Mouse (Mus musculus) stomach, embryonic 15.5 days (tissue): ENCODE results near the gene Cytip. TPM values are rescaled to one million over a fixed set of nuclear protein-coding genes. Genes with fewer than 3 reads are reported as not detected.
"Not testable (repeated sequence)": the region's sequence is repeated elsewhere in the genome, so short reads cannot be mapped to it uniquely, and the experiment has no call there.

Experiments
- ATAC-seq: fragments of 200-750 bp; cut with Nextera tagmentation; 2 replicates; pipeline ENCODE4 v1.8.0; 2017; ENCODE audit warnings: low read depth, moderate number of reproducible peaks, moderate TSS enrichment; ENCODE audit not compliant: insufficient read depth, low FRiP score
- H3K27ac ChIP-seq: fragments of 300-500 bp; sonication (generic); 2 replicates; pipeline ENCODE4 v1.5.1; 2015; ENCODE audit warnings: mild to moderate bottlenecking, inconsistent platforms
- H3K27me3 ChIP-seq: fragments of 300-500 bp; sonication (generic); replicated peaks from 2 replicates; pipeline ENCODE4 v1.6.1; 2015; ENCODE audit warnings: inconsistent platforms
- H3K36me3 ChIP-seq: fragments of 300-500 bp; sonication (generic); 2 replicates; pipeline ENCODE4 v1.6.1; 2015; ENCODE audit warnings: inconsistent platforms
- H3K4me1 ChIP-seq: fragments of 300-500 bp; sonication (generic); 2 replicates; pipeline ENCODE4 v1.6.1; 2015; ENCODE audit warnings: inconsistent platforms
- H3K4me2 ChIP-seq: fragments of 300-500 bp; sonication (generic); 2 replicates; pipeline ENCODE4 v1.6.1; 2015; ENCODE audit warnings: mild to moderate bottlenecking, inconsistent platforms
- H3K4me3 ChIP-seq: fragments of 300-500 bp; sonication (generic); replicated peaks from 2 replicates; pipeline ENCODE4 v1.5.1; 2015; ENCODE audit warnings: inconsistent platforms
- H3K9ac ChIP-seq: fragments of 300-500 bp; sonication (generic); 2 replicates; pipeline ENCODE4 v1.6.1; 2015; ENCODE audit warnings: inconsistent platforms
- H3K9me3 ChIP-seq: fragments of 300-500 bp; sonication (generic); 2 replicates; pipeline ENCODE4 v1.6.1; 2016; ENCODE audit warnings: inconsistent platforms
- WGBS: fragments of 180-500 bp; shearing (Covaris S2); methylation state at CpG from one replicate; pipeline ENCODE4 v1.1.7; 2015; 5-methylcytosine and 5-hydroxymethylcytosine counted together
- polyA plus RNA-seq: library from polyadenylated mRNA; unstranded; fragments of >200 nt; fragmentation: Nextera tagmentation; extraction: Ambion mirVana; gene quantifications from 2 replicates; pipeline ENCODE4 v1.2.1, GENCODE M21; 2015

Gene Cytip
- polyA plus RNA-seq, 1 experiment from 2014 or later = 2.2 TPM

DNA sequence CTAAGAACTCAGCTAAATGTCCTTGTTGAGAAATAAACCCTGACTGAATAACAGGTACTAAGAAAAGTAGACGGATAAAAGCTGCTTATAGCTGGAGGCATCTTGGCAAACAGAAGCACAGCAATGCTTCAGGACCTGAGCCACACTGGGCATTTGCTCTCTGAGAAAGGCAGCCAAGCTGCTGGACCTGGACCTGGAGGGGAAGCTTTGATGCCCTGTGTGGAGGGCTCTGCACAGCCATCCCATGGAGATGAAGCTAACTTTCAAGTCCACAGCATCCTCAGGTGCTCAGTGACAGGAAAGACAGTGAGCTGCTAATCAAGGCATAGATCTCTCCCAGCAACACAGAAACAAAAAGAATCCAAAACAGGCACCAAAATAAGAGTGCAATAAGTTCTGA lies 54.8 kb downstream of the Cytip start:
- WGBS = 78% methylated on average over 1 of the region's 1 CpGs
- no peak overlapping the region for H3K9ac ChIP-seq
- no peak overlapping the region for H3K4me2 ChIP-seq
- H3K9me3 ChIP-seq = no peaks in the 10 kb centered on the region
- no peak overlapping the region for H3K27ac ChIP-seq
- no peaks in the 10 kb centered on the region for H3K27me3 ChIP-seq
- H3K4me3 ChIP-seq = no peak overlapping the region
- no peak for ATAC-seq
- no peaks in the 10 kb centered on the region for H3K36me3 ChIP-seq
- H3K4me1 ChIP-seq = no peaks in the 10 kb centered on the region

DNA sequence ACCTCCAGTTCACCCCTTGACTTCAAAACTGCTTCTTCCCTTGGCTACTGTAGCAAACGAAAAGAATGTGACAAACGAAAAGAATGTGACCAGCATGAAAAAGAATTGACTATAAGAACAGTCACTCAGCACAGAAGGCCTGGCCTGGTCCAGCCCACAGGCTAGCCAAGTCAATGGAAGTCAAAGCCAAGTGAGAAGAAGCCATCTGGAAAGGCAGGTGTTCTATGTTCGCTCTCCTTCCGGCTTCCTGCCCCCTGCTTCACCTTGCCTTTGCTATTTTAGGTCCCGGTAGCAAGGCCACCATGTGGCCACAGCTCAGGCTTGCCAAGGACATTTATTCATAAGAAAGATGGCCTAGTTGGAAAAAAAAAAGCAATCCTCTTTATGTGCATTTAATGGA lies 56.7 kb downstream of the Cytip start:
- Histone ChIP-seq H3K4me1 (no peaks in the 10 kb centered on the region), H3K9ac (no peak overlapping the region), H3K36me3 (no peaks in the 10 kb centered on the region), H3K27ac (no peak overlapping the region), H3K4me2 (no peak overlapping the region), H3K4me3 (no peak overlapping the region), H3K27me3 (no peaks in the 10 kb centered on the region), H3K9me3 (no peaks in the 10 kb centered on the region)
- ATAC-seq = no peak
- 80% methylated on average over 5 of the region's 5 CpGs for WGBS

DNA sequence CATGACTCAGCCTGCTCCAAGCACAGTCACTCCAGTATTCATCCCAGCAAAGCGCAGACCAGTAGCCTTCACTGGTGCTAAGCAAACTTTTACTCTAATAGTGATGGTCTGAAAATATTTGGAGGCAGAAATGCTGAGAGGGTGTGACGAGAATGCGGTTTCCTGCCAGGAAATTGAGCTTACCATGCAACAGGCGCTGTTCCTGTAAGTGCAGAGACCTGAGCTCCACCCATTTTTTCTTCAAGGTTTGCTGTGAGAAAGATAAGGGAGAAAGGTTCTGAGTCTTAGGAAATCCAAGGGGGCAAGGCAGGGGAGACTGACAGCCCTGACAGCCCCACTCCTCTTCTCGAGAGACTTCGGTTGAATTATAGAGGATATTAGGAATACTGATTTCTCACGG lies 57.7 kb downstream of the Cytip start:
- no peak for ATAC-seq
- H3K4me3 ChIP-seq = no peak overlapping the region
- no peak overlapping the region for H3K9ac ChIP-seq
- H3K9me3 ChIP-seq = no peaks in the 10 kb centered on the region
- H3K4me2 ChIP-seq = no peak overlapping the region
- H3K27me3 ChIP-seq = no peaks in the 10 kb centered on the region
- no peaks in the 10 kb centered on the region for H3K4me1 ChIP-seq
- no peaks in the 10 kb centered on the region for H3K36me3 ChIP-seq
- no peak overlapping the region for H3K27ac ChIP-seq
- WGBS = 83% methylated on average over 7 of the region's 7 CpGs

DNA sequence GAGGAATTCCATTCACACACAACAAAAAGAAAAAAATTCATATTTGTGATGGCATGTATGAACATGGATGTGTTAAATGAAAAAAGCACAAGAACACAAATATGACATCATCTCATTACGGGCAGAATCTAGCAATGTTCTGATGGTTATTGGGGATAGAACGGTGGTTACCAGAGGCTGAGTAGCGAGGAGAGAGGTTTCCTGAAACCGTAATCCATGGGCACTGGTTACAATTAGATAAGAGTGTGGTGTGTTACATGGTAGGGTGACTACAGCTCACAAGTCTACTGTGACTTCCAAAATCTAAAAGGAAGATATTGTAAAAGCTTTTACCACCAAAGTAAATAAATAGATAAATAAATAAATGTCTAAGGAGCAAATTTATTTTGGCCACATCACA lies 58.8 kb downstream of the Cytip start:
- Histone ChIP-seq H3K4me2 (no peak overlapping the region), H3K4me3 (no peak overlapping the region), H3K4me1 (no peaks in the 10 kb centered on the region), H3K27me3 (no peaks in the 10 kb centered on the region), H3K36me3 (no peaks in the 10 kb centered on the region), H3K9me3 (no peaks in the 10 kb centered on the region), H3K9ac (no peak overlapping the region), H3K27ac (no peak overlapping the region)
- ATAC-seq = no peak
- 83% methylated on average over 4 of the region's 4 CpGs for WGBS

DNA sequence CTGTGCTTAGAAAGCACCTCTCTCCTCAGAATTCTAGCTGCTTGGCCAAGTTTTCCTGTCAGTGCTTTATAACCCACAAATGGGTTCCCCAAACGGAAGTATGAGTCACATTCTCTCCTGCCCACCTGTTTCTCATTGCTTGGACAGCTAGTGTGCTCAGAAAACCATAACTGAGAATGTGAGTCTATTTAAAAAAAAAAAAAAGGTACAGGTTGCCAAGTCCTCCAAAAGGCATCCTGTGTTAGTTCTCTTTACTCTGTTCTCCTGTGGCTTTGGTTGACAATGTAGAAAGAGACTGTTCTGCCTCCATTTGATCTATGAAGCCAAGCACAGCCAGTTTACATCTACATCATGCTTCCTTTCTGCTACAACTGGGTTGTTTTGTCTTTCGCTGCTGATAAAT lies 60.3 kb downstream of the Cytip start:
- Histone ChIP-seq H3K4me1 (no peaks in the 10 kb centered on the region), H3K9ac (no peak overlapping the region), H3K9me3 (no peaks in the 10 kb centered on the region), H3K27ac (no peak overlapping the region), H3K27me3 (no peaks in the 10 kb centered on the region), H3K4me2 (no peak overlapping the region), H3K36me3 (no peaks in the 10 kb centered on the region), H3K4me3 (no peak overlapping the region)
- 69% methylated on average over 2 of the region's 2 CpGs for WGBS
- no peak for ATAC-seq

DNA sequence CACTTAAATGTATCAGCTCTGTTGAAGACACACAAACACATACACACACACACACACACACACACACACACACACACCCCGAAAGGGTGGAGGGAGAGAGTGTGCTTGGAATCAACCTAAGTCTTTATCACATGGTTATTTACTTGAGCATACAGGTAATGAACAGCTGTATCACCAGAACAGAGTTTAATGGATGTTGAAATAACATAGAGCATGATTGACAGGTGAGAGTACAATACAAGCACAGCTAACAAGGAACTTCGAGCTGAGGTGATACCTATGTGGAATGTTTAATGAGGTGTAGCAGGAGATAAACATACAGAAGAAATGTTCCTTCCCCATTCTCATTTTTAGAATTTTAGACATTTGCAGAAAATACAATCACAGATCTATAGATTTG lies 62.7 kb downstream of the Cytip start:
- Histone ChIP-seq H3K36me3 (no peaks in the 10 kb centered on the region), H3K4me2 (no peak overlapping the region), H3K27me3 (no peaks in the 10 kb centered on the region), H3K4me3 (no peak overlapping the region), H3K9ac (no peak overlapping the region), H3K27ac (no peak overlapping the region), H3K4me1 (no peaks in the 10 kb centered on the region), H3K9me3 (no peaks in the 10 kb centered on the region)
- 58% methylated on average over 2 of the region's 2 CpGs for WGBS
- no peak for ATAC-seq

DNA sequence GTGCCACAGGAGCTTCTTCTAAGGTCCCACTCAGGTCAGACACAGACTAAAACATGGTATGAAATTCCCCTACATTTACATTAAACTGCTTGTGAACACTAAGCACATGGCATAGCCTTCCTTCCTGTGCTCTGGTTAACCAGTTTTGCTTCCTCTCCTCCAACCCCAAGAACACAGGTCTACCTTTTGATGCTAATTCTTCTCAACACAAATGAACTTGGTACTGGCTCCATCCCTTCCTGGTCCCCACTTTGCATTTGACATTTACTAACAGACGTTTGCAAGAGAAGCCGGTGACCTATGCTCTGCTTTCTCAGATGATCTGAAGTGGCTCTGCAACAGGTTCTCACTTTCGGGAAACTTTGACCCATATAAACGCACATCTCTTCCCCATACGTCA lies 65.4 kb downstream of the Cytip start:
- no peak overlapping the region for H3K27ac ChIP-seq
- H3K4me3 ChIP-seq = no peak overlapping the region
- no peak overlapping the region for H3K4me2 ChIP-seq
- ATAC-seq = no peak
- H3K27me3 ChIP-seq = no peaks in the 10 kb centered on the region
- WGBS = 68% methylated on average over 5 of the region's 5 CpGs
- no peaks in the 10 kb centered on the region for H3K4me1 ChIP-seq
- no peaks in the 10 kb centered on the region for H3K36me3 ChIP-seq
- no peak overlapping the region for H3K9ac ChIP-seq
- no peaks in the 10 kb centered on the region for H3K9me3 ChIP-seq

DNA sequence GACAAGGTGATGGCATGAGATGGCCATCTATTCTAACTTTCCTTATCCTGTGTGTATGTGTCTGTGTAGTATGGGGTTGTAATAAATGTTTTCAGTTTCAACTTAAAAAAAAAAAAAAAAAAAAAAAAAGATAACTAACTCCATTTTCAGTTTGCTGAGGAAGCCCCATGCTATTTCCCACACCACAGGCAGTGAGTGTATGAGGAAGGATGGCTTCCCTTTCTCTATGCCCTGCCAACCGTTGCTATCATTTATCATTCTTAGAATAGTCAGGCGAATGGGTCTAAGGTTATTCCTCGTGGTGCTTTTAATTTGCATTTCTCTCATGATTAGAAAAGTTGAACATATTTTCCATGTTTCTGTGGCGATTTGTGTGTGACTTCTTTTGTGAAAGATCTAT lies 84.2 kb downstream of the Cytip start:
- Histone ChIP-seq H3K9ac (no peak overlapping the region), H3K4me1 (no peaks in the 10 kb centered on the region), H3K27me3 (no peaks in the 10 kb centered on the region), H3K36me3 (no peaks in the 10 kb centered on the region), H3K4me2 (no peak overlapping the region), H3K9me3 (no peaks in the 10 kb centered on the region), H3K4me3 (no peak overlapping the region), H3K27ac (no peak overlapping the region)
- no peak for ATAC-seq
- 66% methylated on average over 4 of the region's 4 CpGs for WGBS

DNA sequence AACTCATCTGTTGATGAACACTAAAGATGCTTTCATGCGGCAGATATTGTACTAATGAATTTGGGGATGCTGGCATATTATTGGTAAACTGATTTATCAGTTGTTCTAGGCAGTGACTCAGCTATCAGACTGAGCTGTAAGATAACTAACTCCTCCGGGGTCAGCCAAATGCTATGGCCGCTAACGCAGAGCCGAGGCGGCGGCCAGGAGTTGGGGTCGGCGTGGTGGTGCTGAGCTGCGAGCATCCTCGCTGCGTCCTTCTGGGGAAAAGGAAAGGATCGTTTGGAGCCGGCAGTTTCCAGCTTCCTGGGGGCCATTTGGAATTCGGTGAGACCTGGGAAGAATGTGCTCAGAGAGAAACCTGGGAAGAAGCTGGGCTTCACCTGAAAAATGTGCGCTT lies 87.4 kb downstream of the Cytip start:
- H3K27me3 ChIP-seq, H3K4me3 ChIP-seq, H3K27ac ChIP-seq, H3K4me2 ChIP-seq, H3K4me1 ChIP-seq, H3K36me3 ChIP-seq, ATAC-seq, H3K9me3 ChIP-seq, H3K9ac ChIP-seq: not testable (repeated sequence)
- 77% methylated on average over 16 of the region's 16 CpGs for WGBS

DNA sequence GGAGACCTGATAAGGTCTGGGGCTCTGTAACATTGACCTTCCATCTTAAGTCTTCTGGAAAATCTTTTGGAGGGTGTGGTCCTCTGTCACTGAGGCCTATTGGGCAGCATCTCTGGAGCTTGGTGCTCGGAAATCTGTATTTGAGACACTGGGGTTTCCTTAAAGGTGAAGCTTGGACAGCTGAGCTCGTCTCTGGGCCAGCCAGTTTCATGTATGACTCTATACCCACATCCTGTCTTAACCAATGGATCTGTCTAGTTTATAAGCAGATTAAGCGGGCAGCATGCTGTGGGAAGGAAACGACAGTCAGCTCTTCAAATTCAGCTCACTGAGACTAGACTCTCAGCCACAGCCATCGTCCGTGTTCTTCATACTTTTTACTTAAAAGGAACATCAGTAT lies 88.3 kb downstream of the Cytip start:
- Histone ChIP-seq H3K4me3 (no peak overlapping the region), H3K36me3 (no peaks in the 10 kb centered on the region), H3K9ac (no peak overlapping the region), H3K4me2 (no peak overlapping the region), H3K4me1 (no peaks in the 10 kb centered on the region), H3K27ac (no peak overlapping the region), H3K9me3 (no peaks in the 10 kb centered on the region), H3K27me3 (no peaks in the 10 kb centered on the region)
- 81% methylated on average over 6 of the region's 6 CpGs for whole genome bisulfite sequencing
- no peak for ATAC-seq

DNA sequence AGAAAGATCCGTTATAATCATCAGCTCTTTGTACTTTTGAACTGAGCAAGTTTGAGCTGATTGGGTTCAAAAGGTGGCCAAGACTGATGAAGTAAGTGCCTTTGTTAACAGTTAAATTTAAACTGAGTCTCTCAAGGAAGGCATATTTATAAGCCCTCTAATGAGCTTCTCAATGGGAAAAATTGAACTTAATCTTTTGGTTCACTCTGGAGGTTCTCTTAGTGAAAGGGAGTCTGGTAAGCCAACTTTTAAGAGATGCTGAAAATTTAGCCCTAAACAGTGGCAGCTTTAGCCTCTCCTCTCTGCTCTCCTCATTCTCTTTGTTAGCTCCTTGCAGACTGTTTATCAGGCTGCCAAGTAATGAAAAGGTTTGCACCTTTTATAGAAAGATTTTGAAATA lies 100.5 kb downstream of the Cytip start:
- no peak for ATAC-seq
- no peak overlapping the region for H3K9ac ChIP-seq
- no peaks in the 10 kb centered on the region for H3K27me3 ChIP-seq
- no peak overlapping the region for H3K4me3 ChIP-seq
- H3K9me3 ChIP-seq = no peaks in the 10 kb centered on the region
- H3K27ac ChIP-seq = no peak overlapping the region
- no peaks in the 10 kb centered on the region for H3K4me1 ChIP-seq
- H3K36me3 ChIP-seq = no peaks in the 10 kb centered on the region
- WGBS = 58% methylated on average over 1 of the region's 1 CpGs
- no peak overlapping the region for H3K4me2 ChIP-seq

DNA sequence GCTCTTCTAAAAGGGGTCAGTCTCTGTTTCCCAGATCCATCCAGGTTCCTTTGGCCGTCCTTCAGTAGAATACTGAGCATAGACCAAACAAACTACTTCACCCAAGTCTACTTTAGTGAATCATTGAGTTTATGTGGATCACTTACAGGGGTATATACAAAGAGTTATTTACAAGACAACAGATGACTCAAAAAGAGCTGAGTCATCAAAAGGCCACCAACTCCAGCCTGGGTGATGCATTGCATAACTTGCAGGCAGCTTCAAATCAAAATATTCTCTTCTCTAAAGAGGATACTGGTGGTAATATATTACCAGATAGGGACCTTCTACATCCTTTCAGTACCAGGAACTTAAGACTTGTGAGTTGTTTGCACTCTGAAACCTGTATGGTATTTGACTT lies 108.9 kb downstream of the Cytip start:
- Histone ChIP-seq H3K27ac (no peak overlapping the region), H3K4me3 (no peak overlapping the region), H3K36me3 (no peaks in the 10 kb centered on the region), H3K9ac (no peak overlapping the region), H3K4me1 (no peaks in the 10 kb centered on the region), H3K4me2 (no peak overlapping the region), H3K27me3 (no peaks in the 10 kb centered on the region), H3K9me3 (no peaks in the 10 kb centered on the region)
- WGBS = 78% methylated on average over 1 of the region's 1 CpGs
- ATAC-seq = no peak

DNA sequence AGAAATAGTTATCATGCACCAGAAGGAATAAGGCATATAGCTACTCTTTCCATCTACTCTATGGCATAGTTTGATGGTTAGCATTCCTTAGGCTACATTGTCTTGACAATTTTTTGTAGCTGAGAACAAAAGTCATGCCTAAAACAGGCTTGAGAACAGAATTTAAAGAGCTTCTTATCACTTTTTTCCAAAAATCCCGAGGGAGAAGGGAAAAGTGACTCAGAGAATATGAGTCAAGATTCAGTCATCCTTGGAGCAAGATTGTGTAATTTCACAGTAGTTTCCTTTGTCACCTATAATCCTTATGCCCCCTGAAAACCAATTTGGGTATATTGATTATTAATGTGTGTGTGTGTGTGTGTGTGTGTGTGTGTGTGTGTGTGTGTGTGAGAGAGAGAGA lies 115.5 kb downstream of the Cytip start:
- Histone ChIP-seq H3K4me1 (no peaks in the 10 kb centered on the region), H3K4me3 (no peak overlapping the region), H3K36me3 (no peaks in the 10 kb centered on the region), H3K27me3 (no peaks in the 10 kb centered on the region), H3K9ac (no peak overlapping the region), H3K4me2 (no peak overlapping the region), H3K27ac (no peak overlapping the region), H3K9me3 (no peaks in the 10 kb centered on the region)
- no peak for ATAC-seq
- 40% methylated on average over 1 of the region's 1 CpGs for WGBS
